Mouse (Mus musculus) monocyte, adult 2 months (primary cell): ENCODE results near the gene Fmo4.

Source experiments
- DNase-seq, 2 experiments: peaks; one replicate each; pipeline ENCODE4 v3.0.0; 2022; ENCODE audit warnings: low spot score in 2 of 2, low read depth in 1 of 2

Gene Fmo4

DNA sequence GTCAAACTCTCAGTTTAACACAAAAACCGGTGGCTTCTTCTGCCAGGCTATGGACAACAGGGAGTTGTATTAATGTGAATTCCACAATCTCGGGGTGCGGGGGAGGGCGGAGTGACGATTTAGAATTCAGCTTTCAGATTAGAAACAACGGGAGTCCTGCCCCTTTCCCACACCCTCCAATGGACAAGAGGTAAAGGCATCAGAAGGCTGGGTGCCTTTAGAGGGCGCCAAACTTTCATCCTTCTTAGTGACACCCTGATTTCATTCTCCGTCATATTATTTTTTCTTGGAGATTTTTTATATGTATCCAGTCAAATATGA lies at the start of gene Fmo4:
Fmo4 (minus strand) TSS at position 137 of the 321 bp plus-strand sequence.
- no peak for DNase-seq

DNA sequence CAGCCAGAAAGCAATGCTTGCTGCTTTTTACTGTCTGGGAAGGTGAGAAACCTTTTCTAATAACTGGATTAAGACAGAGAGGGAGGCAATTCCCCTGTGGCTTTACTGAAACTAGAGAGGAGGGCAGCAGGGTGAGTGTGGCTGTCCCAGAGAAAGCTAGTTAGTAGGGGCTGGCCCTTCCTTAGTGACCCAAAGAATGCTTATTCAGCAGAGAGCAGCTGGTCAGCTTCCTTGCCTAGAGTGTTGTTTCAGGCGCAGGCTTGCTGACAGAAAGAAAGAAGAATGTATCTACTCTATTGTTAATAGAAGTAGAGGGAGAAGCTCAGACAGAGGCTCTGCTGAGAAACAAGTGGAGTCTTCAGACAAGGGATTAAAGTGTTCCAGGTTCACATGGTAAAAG lies 48.6 kb upstream of the Fmo4 start:
- DNase-seq: no peak

DNA sequence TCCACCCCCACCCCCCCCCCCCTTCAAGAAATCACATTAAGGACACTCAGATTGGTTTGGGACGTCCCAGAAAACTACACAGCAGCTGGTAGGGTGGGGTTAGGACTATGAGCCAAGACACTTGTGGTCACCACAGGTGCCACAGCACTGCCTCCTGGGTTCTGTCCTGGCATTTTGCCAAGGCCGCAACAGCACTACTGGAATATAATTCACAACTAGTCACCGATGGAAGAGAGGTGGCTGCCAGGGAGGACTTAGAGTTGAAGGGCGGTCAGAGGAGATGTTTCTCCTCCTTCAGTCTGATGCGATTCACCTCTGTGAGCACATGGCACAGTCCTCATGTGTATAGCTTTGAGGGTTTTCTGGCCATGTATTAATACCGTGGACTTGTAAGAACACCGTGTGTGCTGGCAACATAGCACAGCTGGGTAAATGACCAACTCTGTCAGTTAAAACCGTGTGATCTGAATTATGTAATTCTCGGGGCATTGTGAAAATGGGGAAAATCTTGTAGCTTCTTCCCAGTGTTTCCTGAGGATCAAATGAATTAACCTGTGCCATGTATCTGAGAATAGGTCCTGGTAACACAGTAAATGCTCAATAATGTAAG lies 46.3 kb upstream of the Fmo4 start:
- no peak for DNase-seq

DNA sequence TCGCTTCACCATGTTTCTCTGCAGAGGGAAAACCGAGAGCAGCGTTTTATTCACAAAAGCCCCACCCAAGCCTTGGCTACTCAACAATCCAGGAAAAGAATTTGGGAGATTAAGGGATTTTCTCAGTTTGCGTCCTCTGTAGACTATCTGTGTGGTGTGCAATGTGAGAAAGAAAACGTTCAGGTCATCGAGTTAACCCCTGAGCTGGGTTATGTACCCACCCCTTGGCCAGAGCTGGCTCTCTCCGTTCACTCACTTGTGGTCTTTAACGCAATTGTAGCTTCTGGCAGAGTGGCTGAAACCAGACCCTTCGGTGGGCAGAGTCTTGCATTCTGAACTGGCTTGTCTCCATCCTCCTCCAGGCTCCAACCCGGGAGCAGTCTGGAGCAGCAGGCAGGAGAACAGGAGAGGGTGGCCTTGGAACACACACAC lies 45.8 kb upstream of the Fmo4 start:
- no peak for DNase-seq

DNA sequence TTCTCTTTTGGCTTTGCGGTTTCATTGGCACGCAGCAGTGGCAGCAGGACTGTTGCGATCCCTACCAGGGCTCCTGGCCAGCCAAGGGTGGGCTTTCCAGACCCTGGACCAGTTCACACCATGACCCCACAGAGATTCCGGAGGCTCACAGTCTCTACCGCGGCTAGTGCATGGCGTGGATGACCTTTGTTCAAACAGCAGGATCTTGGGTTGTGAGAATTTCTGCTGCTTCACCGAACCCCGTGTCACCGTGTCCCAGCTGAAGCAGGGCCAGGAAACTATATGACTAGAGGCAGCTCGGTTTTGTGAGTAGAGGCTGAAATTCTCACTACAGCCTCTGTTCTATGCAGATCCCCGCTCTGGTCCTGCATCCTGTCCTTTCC lies 45.0 kb upstream of the Fmo4 start:
- no peak for DNase-seq

DNA sequence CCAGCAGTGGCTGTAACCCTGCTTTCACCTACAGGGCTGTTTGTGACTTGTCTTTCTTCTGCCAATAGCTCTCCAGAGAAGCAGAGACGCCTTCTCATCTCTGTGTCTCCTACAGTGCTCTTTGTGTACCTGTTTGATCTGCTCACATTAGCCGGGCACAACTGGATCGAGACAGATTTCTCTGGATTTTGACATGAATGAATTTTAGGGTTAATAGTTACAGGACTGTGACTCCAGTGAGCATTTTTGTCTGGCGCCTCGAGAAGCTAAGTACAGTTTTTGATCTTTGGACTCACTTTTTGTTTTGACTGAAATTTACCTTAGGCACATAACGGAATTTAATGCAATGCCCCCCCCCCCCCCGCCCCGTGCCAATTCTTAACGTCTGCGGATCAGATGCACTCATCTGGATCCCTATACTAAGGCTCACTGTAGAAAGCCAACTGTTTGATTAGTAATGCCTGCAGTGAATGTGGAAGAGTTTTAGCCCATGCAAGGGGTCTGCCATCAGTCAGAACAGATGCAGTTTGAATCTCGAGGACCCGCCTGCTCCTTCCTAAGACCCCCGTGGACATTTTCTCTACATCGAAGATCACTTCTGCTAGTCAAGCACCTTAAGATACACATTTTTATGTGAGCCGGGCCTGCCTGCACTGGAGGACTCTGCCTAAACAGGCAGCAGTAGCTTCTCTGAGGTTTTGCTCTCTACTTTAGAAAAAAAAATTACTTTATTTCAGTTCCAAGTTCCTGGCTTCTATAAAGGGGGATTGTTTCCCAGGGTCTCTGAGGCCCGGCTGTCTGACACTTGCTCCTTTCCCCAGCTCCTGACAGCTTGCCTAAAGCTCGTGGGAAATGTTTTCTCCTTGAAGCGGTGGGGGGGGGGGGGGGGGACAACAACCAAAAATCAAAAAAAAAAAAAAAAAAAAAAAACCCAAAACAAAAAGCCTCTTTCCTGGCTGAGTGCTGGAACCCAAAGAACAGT lies 44.3 kb upstream of the Fmo4 start:
- no peak for DNase-seq

DNA sequence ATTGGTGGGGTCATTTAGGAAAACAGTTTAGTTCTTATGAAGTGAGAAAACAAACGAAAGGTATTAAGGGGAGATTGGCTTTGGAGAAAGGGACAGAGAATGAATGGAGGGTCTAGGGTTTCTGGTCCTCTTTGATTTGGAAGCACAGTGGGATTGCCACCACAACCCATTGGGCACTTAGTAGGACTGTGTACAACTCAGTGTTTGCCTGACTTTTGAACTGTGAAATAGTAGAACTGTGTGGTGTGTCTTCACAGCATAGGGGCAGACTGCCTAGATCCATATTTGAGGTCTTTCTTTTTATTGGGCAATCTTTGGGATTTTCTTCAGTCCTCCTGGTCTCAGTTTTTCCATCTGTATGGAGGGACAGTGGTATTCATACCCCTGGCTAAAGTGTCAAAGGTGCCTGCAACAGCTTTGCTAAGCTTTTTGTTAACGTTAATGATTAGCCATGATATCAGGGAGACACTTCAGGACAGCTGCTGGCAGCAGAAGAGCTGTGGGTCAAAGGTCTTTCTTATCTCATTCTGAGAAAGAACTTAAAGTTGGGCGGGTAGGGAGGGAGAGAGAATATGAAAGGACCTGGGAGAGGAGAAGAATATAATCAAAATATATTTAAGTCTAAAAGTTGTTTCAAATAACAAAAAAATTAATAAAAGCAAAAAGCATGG lies 40.2 kb upstream of the Fmo4 start:
- no peak for DNase-seq

DNA sequence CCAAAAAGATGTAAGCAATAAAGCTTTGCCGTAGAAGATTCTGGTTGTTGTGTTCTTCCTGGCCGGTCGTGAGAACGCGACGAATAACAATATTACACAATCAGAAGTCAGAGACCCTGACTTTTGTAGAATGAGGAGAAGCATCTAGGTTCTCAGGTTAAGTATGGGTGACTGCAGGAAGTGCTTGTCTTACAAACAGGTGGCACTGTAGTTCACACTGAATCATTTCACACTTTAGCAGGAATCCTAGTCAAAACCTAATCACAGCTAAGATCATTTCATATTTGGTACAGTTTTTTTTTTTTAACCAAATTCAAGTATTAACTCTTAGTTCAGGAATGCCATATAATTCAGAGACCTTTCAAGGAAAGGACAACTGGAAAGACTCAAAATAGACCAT lies 33.8 kb upstream of the Fmo4 start:
- DNase-seq: no peak

DNA sequence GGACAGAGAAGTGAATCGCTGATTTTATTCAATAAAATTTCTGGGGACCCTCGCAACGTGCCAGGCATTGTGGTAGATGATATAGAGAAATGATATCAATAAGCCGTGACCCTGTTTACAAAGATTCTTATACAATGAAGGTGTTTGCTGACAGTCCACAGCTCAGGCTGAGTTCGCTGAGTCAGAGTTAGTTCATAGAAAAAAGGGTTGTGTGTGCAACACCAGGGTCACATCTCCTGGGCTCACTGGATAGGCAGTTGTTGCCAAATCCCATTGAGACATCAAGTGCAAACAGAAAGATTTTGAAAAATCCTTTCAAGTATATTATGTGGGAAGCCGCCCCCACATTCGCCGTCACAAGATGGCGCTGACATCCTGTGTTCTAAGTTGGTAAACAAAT lies 26.4 kb upstream of the Fmo4 start:
- no peak for DNase-seq

DNA sequence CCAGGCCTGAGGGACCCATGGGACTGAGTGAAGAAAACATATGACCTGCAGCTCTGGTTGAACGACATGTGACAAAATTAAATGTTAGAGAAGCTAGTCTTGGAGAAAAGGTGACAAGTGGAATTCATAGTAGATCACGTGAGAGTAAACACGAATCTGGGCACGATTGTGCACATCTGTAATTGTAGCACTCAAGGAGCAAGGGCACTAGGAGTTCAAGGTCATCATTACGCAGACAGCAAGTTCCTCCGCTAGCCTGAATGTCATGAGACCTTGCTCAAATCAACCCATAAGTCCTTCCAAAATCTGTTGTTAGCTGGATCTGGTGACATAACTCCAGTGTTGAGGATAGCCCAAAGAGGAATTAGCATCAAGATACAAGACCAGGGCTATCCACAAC lies 25.2 kb upstream of the Fmo4 start:
- DNase-seq: no peak

DNA sequence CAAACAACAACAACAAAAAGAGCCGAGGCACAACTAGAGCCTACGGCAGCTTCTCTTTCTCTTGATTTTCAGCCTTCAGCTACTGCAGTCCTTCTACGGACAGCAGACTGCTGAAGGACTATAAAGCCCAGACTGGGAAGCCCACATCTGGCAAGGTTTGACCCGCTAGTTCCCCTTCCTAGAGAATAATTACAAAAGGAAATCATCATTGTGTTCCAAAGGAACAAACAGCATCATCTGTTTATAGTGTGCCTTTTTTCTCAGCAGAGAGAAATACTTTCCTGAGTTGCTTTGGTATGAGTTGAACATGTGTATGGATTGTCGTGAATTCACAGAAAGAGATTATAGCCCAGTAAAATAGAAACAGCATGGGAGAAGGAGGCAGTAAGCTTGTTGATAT lies 20.6 kb upstream of the Fmo4 start:
- no peak for DNase-seq

DNA sequence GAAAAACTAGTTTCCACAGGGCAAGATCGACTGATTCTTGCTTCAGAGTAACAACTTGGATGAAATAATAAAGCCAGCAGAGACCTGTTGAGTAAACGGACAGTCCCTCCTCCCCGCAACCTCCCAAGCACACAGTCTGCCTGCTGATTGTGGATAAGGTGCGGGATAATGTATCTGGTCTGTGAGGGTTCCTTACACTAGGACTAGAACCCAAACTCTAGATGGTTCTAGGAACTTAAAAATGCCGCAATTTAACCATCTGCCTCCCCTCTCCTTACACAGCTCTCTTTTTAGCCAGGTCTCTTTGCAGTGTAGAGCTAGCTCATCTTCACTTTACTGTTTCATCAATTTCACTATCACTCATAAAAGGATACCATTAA lies 18.8 kb upstream of the Fmo4 start:
- no peak for DNase-seq

DNA sequence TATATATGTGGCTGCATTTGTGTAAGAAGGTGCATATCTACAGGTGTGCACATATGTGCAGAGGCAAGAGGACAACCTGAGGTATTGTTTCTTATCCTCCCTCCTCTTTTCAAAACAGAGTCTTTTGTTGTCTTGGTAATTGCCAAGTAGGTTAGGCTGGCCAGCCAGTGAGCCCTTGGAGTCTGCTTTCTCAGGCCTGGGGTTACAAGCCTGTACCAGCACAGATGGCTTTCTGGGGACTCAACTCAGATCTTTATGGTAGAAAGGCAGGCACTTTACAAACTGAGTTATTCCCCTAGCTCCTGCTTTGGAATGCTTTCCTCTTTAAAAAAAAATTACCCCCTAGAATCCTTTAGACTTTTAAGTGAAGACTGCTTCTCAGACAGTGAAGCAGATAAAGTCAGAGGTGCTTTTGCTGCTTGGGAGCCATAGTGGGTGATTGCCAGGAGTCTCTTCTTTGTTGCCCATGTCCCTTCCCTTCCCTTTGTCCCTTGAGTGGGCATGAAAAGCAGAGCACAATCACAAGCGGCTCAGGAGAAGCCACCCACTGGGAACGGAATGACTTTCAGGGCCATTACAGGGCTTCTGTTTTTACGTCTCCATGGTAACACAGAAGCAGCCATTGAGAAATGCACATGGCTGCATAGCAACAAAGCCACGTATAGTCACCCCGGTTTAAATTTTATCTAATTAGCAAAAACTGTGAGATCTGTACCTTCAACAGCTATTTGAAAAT lies 18.2 kb upstream of the Fmo4 start:
- DNase-seq: no peak

DNA sequence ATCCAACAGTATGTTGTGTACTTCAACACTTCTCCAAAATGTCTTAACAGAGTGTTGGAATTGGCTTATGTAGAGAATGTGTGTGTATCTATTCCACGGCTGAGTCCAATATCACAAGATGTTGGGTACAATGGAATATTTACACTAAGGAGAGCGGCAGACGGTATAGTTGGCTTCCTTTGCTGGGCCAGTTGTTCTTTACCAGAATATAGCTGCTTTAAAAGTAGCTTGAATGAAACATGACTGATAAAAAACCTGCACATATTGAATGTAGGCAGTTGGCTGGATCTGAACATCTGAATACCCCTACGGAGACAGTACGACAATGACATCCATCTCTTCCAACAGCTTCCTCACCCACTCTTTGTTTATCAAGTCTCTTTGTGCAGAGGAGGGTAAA lies 5.5 kb upstream of the Fmo4 start:
- no peak for DNase-seq

DNA sequence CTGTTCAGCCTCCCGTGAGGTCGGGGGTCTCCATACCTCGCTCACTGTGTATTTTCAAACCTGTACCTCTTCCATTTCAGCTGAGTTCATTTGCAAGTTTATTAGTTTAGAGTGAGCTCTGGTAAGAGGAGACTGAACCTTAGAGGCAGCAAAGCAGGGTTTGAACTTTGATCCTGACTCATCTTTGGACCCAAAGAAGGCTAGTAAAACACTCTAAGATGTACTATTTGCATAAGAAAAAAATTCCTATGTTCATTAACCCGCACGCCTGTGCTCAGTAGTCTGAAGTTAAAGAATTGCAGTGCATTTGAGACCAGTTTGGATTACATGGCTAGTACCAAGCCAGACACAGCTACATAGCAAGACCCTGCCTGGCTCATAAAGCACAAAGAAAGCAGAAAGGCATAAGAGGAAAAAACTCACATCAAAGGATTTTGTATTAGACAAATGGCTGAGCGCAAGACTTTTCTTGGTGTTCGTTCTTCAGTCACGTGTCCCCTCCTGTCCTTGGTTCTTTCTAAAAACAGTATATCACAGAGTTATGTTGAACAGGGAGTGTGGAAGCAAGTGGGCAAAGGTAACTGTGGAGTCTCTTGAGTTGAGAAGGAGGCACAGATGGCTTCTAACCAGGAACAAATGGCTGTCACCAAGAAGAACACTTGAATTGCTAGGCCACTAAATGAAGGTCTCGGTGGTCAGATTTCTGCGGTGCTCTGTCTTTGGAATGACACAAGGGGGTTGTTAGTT lies 1.8 kb upstream of the Fmo4 start:
- no peak for DNase-seq

DNA sequence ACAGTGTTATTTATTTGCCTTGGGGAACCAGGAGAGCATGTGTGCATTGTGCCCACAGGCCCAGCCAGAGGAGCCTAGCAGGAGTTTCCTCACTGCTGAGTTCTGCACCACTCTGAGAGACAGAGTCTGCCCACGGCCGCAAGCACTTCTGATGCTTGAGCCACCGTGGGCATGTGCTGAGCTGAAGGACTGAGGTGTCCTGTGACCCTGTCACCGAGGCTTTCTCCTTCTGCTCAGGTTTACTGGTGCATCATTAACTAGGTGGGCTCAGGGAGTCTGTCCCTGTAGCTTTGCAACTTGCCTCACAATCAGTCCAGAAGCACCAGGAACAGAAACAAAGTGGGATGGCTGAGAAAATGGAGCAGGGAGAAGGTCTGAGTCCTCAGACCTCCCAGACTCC lies 1.2 kb upstream of the Fmo4 start:
- no peak for DNase-seq

DNA sequence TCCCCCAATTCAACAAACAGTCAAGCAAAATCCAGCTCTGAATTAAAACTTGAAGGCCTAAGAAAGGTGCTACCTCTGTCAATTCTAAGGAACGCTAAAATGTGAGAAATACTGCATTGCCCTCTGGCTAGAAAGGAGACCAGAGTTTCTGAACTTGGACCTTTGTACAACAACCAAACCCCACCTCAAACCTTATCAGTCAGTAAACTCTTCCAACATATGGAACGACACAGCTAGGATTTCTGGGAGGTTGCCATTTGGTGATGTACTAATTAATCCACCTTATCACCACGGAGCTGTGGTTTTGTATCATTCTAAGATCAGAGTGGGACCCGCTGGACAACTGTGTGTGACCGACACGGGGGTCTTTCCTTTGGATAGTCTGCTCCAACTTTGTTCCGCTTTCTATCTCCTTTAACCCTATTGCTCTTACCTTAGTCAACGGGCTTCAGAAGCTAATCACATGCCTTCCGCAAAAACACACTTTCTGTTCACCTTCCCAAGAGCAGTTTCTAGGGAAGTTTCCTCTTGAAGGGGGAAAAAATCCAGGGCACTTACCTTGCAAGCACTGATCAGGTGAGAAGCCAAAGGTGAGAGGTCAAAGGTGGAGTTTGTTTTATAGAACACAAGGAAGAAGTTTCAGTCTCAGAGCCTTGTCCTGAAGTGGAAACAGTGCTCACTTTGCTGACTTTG lies 483 bp downstream of the Fmo4 start:
- DNase-seq: no peak

DNA sequence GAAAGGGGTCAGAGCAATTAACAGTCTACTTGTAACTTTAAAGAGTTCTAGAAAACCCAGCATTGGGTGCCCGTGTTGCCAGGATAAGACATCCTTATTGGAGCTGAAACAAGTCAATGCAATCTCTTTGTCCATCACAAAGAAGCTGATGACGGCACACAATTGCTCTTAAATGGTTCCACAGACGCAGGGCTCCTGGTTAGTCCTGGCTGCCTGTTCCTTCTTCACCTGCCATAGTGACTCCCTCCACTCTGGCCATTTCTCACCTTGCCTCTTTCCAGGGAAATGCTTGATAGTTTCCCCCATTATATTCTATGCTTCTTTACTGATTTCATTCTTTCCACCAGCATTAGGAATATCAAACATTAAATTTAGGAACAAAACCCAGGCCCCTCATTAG lies 5.2 kb downstream of the Fmo4 start:
- DNase-seq: no peak

DNA sequence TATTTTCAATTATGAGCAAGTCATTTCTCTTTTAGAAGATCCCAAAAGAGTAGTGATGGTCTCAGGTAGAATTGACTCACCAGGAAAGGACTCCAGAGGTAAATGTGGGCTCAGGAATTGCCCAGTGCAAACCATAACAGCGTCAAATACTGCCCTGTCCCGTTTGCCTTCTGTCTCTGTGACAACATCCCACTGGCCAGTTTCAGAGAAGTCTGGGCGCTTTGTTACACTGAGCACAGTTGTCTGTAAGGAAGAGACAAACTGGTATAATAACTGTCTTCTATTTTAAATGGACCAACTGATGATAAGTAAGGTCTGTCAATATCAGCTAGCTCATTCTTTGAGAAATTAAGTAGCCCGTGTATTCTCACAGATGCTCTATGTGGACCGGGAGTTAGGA lies 6.3 kb downstream of the Fmo4 start:
- no peak for DNase-seq

DNA sequence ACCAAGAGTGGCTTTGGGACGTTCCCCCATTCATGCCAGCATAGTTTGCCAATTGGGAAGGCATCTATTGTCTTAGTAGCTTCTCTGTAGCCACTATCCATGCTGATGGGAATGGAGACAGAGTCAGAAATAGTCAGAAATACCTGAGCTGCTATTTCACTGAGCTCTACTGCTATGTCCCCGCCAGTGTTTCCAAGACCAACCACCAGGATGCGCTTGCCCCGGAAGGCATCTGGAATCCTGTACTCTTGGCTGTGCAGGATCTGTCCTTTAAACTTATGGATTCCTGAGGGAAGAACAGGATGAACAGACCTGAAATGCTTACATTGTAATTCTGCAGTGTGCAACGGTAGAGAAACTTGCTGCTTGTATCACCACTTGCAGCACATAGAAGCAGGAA lies 8.8 kb downstream of the Fmo4 start:
- no peak for DNase-seq
